Mouse (Mus musculus) ovary, postnatal 10 days (tissue): Measurements from ENCODE around the gene Tmem229a.
A peak's percentile ranks its signal among the peaks of the same experiment; 100 is the strongest.

Experiments
- DNase-seq: peaks from one replicate; pipeline ENCODE4 v3.0.0; 2022; ENCODE audit warnings: low spot score

Gene Tmem229a

DNA sequence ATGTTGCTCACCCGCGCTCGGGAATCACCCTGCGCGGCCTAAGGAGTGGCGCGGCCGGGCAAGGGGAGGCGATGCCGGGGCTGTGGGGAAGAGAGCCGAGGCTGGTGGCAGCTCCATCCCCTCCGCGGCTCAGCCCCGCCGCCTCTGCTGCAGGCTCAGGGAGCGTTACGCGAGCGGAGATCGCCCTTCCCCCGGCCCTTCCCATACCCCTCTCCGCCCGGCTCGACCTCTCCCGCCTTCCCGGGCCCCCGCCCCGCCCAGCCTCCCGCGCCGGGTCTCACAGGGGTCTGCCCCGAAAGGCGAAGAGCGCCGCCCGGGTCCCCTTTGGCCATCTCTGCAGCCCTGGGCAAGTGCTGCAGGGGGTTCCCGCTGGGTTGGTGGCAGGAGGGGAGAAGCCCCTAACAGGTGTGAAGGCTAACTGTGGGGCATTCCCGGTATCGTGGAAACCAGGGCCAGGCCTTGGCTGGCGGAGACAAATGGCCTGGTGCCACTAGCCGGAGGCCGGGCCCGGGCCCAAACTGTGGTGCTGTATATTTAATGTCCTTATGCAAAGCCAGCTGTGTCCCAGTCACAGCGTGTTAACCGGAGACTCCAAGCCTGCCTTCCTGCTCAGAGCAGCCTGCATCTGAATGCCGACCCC lies at the start of gene Tmem229a:
Gene Tmem229a (minus strand): TSS at position 352 of the 640 bp plus-strand sequence.
- DNase-seq = peak; percentile 10

DNA sequence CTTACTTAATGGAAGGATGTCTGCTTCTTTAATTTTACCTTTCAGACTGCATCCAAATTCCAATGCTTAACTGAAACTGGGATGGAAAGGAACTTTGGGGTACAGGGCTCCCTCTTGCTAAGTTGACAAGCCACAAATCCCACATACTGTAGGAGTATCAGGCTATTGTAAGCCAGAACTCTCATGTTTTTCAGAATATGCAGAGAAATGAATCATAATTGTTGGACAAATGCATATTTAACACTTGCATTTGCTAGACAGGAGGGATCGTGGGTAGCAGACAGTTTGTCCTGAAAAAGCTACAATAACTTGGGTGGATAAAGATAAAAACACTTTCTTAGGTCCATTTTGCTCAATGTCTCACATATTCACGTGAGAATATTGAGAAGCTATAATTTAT lies 37.7 kb upstream of the Tmem229a start:
- DNase-seq = no peak

DNA sequence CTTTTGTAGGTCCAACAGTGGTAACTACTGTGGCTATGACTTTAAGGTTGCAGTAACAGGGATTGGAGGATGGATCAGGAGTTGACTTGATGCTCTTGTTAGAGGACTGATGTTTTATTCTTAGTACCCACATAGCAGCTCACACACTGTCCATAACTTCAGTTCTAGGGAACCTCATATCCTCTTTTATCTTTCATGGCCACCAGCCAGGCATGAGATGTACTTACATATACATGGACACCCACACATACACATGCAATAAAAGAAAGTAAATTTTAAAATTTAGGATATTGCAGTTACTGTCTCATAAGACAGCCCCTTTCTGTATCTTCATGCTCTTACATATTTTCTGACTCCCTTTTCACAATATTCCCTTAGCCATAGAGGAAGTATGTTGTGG lies 33.7 kb upstream of the Tmem229a start:
- DNase-seq = no peak

DNA sequence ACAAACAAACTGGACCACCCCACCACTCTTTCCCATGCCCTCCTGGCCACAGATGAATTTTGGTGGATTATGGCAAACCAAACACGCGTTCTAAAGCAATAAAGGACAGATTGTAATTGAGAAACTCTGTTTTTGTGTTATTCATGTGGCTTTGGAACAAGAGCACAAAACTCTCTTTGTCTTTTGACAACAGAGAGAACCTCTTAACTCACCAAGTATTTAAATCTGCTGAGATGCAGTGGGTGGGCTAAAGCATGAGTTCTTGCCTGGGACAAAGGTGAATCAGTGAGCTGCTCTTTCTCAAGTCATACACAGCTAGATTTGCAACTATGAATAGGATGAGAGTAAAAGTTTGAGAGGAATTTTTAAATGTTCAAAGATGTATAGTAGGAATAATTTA lies 20.1 kb upstream of the Tmem229a start:
- DNase-seq = no peak

DNA sequence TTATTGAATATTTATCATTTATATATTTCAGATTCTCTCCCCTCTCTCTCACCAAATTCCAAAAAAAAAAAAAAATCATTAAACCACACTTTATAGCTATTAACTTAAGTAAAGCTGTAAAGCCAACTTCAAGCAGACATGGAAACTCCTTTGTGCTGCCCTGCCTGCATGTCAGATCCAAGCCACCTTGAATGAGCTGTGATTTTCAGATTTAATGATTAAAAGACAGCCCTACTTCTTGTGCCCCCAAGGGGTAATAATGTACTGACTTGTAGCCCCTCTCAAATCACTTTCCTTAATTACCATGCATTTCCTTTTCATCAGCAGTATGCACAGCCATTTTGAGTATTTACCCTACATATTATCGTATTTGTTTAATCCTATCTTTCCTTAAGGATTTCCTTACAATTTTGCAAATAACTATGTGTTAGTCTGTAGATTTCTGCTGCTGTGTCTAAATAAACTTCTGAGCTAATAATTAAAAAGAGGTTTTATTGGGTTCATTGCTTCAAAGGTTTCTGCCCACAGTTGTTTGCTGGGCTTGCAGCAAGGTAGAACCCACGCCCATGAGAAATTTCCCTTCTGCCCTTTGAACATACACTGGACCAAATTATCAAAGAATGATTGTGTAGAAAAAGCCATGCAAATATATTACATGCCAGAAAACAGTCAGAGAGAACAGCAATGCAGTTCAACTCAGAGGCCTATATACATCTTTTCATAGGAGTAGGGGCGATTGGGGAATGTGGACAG lies 12.6 kb upstream of the Tmem229a start:
- no peak for DNase-seq

DNA sequence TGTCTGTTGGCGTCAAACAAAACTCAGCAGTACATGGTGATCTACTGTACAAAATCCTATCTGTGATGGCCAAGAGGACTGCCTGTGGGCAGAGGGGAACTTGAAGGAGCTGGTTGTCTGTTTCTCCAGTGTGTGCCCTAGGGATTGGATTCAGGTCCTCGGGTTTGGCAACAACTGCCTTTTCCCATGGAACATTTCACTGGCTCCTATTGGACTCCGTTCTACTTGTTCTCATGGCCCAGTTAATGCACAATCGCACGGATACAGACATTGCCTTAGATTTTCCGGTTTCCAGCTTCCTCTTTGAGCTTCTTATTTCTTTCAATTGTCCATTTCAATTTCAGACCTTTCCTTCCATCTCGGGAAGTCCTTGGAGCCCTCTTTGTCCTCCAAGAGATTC lies 11.6 kb upstream of the Tmem229a start:
- no peak for DNase-seq

DNA sequence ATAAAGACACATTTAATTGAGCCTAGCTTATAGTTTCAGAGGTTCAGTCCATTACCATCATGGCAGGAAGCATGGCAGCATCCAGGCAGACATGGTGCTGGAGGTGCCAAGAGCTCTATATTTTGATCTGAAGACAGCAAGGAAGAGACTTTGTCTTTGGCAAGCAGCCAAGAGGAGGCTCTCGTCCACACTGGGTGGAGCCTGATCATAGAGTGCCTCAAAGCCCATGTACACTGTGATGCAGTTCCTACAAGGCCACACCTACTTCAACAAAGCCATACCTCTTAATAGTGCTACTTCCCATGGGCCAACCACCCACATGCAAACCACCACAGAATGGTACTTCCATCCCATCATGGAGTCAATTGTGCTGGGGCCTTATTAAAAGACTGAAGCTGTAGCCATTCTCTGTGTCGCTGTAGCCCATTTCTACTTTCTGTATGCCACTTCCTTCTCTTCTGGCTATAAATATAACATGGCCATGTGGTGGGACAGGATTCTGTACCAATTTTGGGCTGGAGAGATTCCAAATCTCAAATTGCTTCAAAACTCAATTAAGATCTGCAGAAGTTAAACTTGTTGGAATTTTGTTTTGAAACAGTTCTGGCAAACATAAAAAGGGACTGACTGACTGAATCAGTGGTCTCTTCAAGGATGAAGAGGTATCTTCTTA lies 10.0 kb upstream of the Tmem229a start:
- no peak for DNase-seq

DNA sequence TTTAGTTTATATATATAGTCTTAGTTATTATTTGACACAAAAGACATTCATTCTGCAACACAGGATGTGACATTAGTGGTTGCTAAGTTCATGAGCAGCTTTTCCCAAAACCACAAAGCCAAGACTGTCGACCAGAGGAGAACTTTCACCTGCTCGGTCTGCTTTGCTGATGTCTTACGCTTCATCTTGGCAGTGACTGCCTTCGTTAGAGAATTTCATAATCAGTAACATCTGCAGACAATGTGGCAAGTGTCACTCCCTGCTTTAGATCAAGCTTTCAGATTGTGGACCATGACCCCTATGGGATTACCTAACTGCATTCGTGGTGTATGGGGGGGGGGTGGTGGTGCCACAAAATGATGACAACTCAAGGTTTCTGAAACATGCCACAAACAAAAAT lies 7.7 kb upstream of the Tmem229a start:
- no peak for DNase-seq

DNA sequence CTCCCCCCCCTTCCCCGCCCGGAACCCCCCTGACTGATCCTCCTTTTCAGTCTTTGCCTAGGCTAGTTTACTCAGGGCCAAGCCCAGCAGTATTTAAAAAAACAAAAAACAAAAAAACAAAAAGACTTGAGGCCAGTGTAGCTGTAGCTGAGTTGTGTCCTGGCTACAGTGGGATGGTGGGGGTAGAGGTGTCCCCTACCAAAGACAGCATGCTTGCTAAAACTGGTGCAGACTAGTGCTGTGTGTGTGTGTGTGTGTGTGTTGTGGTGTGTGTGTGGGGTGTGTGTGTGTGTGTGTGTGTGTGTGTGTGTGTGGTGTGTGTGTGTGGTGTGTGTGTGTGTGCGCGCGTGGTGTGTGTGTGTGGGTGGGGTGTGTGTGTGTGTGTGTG lies 483 bp upstream of the Tmem229a start:
- DNase-seq = no peak

DNA sequence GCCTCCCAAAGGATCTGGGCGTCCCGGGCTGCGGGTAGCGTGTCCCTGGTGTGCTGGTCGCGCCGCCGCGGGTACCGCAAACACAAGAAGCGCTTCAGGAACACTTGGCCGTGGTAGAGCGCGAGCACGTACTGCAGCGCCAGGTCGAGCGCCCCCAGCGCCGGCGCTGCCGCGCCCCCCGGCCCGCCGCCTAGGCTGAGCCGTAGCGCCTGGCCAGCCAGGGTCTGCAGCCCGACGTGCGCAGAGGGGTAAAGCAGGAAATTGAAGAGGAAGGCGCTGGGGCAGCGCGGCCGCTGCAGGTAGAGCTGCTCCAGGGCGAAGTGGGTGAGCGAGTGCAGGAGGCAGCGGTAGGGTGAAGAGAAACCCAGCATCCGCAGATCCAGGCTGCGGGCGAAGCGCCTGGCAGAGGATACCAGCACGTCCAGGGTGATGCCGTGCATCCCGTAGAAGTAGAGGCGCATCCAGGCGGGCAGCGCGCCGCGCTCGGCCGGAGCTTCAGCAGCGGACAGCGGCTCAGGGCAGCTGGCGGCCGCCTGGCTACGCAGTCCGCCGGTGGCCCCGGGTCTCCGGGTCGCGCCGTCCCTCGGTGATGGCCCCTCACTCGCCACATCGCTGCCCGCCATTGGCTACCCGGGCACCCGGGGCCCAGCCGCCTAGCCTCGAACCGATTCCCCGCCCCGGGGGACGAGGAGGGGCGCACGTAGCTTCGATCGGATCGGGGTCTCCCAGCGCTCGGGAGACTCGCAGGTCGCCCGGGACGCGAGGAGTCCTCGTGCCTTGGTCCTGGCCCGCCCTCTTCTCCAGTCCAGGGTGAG lies 759 bp downstream of the Tmem229a start:
- DNase-seq = peak; percentile 5

DNA sequence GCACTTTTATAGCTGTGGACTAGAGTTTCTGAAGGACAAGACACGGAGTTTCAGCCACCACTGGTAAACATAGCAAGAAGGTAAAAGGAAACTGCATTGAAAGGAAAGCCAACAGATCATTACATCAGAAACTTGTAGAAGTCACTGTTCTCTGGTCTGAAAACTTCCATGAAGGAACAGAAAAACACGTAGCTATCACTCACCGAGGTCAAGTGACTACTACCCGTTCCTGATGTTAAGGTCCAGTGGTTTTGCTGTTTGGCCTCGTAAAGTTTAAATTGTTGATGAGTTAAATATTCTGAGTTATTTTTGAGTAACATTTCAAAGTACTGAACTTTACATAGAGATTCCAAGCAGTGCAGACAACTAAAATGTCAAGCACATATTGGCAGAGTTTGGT lies 2.0 kb downstream of the Tmem229a start:
- no peak for DNase-seq

DNA sequence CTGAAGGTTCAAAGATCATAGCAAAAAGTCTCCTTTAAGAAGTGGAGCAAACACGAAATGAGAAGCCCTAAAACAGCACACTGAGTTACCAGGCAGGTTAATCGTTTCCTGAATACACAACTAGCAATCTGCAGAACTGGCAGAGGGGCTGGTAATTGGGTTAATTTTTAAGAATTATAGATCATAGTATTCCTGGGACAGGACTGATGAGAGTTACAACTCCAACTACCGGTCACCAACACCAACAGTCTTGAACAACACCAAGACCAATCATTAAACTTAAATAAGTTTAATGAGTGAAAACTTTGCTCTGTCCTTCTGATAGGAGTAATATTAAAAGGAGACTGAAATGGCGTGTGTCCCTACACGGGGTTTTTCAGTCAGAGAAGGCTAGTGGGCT lies 3.8 kb downstream of the Tmem229a start:
- no peak for DNase-seq

DNA sequence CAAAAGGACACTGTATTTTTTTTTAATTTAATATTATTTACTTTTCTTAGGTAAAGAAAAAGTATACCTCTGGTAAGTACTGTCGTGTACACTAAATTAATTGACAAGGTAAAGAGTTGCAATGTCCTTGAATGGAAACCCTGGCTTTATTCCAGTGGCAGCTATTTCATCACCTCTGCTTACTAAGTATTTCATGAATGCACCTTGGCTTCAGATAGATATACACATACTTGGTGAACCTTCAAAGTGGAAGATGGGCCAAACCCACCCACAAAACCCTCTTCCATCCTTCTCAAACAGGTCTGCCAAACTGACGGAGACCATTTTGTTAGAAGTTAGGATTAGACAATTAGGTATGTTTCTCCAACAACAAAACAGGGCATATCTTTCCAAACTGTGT lies 5.4 kb downstream of the Tmem229a start:
- no peak for DNase-seq

DNA sequence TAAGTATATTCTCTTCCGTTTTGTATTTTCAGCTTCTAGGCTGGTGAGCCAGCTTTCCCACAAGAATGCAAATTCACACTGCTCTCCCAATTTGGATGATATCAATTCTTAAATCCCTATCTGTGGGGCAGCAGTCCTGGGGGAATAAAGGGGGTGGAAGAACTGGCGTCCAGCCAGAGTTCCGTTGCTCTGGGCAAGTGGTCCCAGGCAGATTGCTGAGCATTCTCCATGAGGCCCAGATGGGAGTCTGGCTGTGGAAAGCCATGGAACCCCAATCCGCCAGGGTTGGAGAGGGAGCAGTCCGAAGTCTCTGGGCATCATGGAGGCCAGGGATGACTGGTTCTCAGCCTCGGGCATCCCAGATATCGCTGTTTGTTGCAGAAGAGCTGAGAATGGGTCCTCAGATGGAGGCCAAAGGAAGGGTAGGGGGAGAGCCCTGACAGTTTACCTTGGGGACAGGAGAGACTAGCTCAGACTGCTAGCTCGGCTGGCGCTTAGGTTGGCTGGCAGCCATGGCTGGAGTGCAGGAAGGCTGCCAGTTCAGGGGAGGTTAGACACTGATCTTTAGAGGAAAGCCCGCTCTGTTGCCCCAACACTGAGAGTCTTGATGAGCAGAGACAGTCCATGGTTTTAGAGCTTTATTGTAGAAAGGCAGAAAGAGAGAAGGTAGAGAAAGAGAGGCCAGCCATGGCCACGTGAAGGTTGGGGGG lies 30.9 kb downstream of the Tmem229a start:
- DNase-seq = no peak

DNA sequence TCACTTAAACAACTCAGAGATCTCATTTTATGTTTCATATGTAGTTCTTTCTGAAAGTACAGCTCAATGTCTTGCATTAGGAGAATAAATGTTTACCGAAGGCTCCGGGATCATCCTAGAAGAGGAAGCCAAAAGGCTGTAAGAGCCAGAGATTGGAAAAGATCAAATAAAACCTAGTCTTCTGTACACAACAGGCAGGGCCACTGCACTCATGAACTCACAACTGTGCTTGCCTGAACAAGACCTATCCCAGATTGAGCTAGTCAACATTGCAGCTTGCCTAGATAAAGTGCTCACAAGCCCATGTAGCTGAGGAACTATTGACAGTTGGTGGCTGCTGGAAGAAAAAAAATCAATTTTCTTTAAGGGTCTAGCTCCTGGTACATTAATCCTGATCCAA lies 42.5 kb downstream of the Tmem229a start:
- no peak for DNase-seq

DNA sequence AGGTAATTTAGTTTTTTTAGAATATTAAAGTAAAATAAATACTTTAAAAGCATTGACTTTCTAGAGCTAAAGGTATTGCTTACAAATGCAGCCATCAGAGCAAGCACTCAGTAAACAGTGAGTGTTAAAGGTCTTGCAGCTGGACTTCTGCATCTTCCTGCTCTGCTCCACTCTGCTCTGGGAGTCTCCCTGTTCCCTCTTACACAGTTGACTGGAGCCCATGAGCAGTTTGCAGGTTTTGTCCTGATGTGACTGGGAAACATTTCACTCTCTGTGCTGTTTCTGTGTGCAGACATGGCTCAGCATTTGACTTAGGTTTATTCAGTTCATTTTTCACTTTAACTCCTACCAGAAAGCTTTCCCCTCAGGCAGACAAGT lies 45.4 kb downstream of the Tmem229a start:
- no peak for DNase-seq

DNA sequence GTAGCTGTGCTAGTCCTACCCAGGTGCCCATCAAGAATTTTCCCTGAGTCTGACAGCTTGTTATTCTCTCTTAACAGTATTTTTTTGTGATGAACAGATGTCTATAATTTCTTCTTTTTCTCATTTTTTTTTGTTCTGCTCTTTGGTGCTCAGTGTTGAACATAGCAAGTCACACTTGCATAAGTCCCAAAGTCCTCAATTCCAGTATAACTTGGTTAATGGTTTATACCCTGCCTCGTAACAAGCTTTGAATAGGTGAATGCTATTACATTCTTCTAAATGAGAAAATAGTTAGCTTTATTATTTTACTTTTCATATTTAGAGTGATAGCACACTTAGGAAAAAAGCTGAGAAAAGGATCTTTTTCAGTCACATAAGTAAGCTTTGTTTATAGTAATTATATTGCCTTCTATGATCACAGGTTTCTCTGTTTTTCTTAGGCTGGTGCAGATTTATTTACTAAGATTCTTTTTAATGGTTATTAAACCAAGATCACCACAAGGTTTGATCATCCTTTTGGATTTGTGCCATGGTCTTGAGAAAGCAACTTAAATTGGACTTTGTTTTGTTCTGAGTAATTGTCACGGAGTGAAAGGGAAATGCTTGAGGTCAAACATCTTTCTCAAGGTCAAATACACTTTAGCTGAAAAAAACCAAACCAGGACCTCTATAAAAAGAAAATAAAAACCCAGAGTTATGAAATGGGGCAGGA lies 45.9 kb downstream of the Tmem229a start:
- no peak for DNase-seq

DNA sequence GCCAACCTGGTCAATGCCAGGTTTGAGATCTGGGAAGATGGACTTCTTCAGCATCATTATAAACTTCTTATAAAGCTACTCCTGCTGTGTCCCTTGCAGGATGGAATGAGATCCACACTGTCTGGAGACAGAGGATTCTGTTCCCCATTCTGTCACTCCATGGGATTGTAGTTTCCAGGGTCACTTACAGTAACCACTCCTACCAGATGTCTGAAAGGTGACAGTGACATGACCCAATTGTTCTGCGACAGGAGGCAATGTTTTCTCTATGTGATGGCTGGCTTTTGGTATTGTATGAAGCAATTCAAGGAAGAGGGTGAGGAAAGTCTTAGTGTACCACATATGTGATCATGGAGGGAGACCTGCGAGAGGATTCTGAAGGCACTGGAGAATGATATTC lies 48.3 kb downstream of the Tmem229a start:
- DNase-seq = no peak

DNA sequence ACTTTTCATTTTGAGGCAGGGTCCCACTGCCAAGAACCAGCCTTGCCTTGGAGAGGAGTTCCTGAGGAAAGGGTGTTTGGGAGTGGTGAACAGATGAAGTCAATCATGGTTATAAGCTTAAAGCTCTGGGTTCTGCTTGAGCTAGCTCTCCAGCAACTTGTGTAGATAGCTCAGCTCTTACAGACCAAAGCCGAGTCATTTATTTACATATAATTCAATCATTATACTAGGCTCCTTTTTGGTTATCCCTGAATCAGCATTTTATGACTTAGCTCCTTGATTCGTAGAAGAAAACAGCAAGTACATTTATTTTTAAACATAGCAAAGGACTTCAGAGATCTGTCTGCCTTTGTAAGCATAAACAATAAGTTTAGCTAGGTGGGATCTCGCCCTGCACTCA lies 51.0 kb downstream of the Tmem229a start:
- DNase-seq = no peak
